Mouse (Mus musculus) C3H10T1/2 (cell line): ENCODE measurements around the gene Gm13103. TPM values are rescaled to one million over a fixed set of nuclear protein-coding genes. Genes with fewer than 3 reads are reported as not detected.

Source experiments
- polyA plus RNA-seq, 2 experiments: library from polyadenylated mRNA; unstranded; fragments of >200 nt; fragmentation: generic; extraction: Trizol; gene quantifications; one replicate each; pipeline ENCODE4 v1.2.1; 2012; ENCODE audit warnings: missing spikeins in 2 of 2

The Gm13103 gene
- polyA plus RNA-seq = not detected

GRCm38 (mm10) chr4:143846197-143846596, at the start of gene Gm13103:
Gene Gm13103 (plus strand): TSS chr4:143846497.

DNA sequence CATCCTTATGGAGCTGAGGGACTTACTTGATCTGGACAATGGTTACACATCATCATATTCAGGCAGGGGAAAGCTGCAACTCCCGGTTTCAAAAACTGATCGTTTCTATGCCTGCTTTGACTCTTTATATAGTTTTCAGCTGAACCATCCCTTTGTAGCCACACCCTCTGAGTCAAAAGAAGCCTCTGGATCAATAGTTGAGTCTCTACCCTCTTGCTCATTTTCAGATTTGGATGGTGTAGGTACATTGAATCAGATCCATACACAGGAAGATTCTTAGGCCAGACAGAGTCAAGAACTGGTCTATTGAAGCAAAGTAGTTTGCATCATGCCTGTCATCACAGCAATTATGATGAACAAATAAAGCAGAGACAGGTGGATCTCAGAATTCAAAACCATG, 30.3 kb upstream of the Gm13103 start, which contains the start of gene Gm13084:
Gm13084 (minus strand) TSS at position 101 of the 400 bp plus-strand sequence.

DNA sequence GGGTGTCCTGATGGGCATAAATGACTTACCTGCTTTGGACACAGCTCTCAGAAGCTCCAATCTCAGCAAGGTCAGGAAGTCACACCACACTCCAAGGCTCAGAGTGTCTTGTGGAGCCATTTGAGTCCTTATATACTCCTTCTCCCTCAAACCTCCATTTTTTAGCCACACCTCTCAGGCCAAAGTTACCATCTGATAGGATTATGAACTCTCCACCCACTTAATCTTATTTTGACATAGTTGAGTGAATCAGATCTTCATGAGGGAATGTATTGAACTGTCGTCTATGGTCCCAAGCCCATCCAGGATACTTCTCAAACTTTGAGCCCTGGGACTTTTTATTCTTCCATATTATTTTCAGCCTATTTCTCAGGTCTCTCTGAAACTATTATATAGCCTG, 54.0 kb downstream of the Gm13103 start, which contains the start of gene Pramef6:
Pramef6 (minus strand) TSS at position 101 of the 400 bp plus-strand sequence.

Other genes with a start within 250 kb of the Gm13103 start
- under 1 TPM in 1 of 2 experiments, not detected in 1; 0.02 TPM for gene Gm13083, start 231.5 kb upstream of the Gm13103 start, polyA plus RNA-seq
- gene Gm13088, start 189.3 kb upstream of the Gm13103 start, polyA plus RNA-seq = not detected
- not detected for gene Gm13089, start 143.8 kb upstream of the Gm13103 start, polyA plus RNA-seq
- gene Gm13078, start 127.0 kb upstream of the Gm13103 start, polyA plus RNA-seq = not detected
- gene Gm13023, start 57.1 kb upstream of the Gm13103 start, polyA plus RNA-seq = not detected
- gene Gm13084, start 30.4 kb upstream of the Gm13103 start, polyA plus RNA-seq = not detected
- not detected for gene Pramef6, start 53.9 kb downstream of the Gm13103 start, polyA plus RNA-seq
- under 1 TPM in 1 of 2 experiments, not detected in 1; 0.02 TPM for gene Pramef25, start 104.5 kb downstream of the Gm13103 start, polyA plus RNA-seq
- gene Gm13101, start 120.5 kb downstream of the Gm13103 start, polyA plus RNA-seq = not detected
- not detected for gene Pramef17, start 147.9 kb downstream of the Gm13103 start, polyA plus RNA-seq
- gene Pramel4, start 212.6 kb downstream of the Gm13103 start, polyA plus RNA-seq = not detected